Mouse (Mus musculus) lung, postnatal 0 days (tissue): ENCODE measurements around the gene Gm42417.

Experiments used
- CTCF ChIP-seq: IDR thresholded peaks from 2 replicates; pipeline ENCODE4 v1.5.1; 2016; ENCODE audit warnings: antibody characterized with exemption, mild to moderate bottlenecking
- EP300 ChIP-seq: IDR thresholded peaks from 2 replicates; pipeline ENCODE4 v1.6.1; 2016; ENCODE audit warnings: antibody characterized with exemption, mild to moderate bottlenecking, control low read depth

DNA sequence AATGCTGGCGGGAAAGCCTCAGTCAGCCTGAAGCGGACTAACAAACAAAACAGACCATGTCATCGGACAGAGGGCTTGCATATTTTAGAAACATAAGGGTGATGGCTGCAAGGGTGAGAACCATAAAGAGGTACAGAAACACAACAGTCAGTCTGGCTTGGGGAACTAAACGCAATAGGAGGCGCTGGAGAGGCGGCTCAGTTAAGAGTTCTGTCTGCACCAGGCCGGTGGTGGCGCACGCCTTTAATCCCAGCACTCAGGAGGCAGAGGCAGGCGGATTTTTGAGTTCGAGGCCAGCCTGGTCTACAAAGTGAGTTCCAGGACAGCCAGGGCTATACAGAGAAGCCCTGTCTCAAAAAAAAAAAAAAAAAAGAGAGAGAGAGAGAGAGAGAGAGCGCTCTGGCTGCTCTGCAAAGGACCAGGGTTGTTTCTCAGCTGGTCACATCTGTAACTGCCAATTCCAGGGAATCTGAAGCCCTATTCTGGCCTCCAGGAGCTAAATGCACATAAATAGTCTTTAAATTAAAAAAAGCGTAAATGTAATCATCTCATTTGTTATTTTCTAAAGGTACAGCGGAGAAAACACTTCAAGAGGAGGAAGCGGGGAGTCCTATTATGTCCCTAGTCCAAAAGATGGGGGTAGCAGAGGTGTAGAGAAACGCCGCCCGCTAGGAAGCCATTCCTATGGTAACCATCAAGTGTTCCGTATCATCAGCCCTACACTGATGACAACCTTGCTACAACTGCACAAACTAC is 6.8 kb upstream of the Gm42417 start:
- TF ChIP-seq CTCF: peak; percentile 28; the same call in 1 of the 2 replicates
- no peak for TF ChIP-seq EP300
